Mouse (Mus musculus) layer of hippocampus, postnatal 25 days (tissue): Measurements from ENCODE around the gene Yipf2. TPM values are rescaled to one million over a fixed set of nuclear protein-coding genes. Genes with fewer than 3 reads are reported as not detected.
A peak's percentile ranks its signal among the peaks of the same experiment; 100 is the strongest.

Experiments
- DNase-seq, 2 experiments: peaks; one replicate each; pipeline ENCODE4 v3.0.0; 2022; ENCODE audit warnings: mixed read lengths in 2 of 2, low spot score in 1 of 2; ENCODE audit errors: extremely low spot score in 1 of 2
- total RNA-seq, 2 experiments: library from RNA; stranded (reverse); gene quantifications; 2 replicates each; pipeline ENCODE4 v1.2.3; 2021

The Yipf2 gene
- total RNA-seq = 10 to 100 TPM; 17.5 to 18.3 TPM

GRCm38 (mm10) chr9:21592703-21593121, at the start of gene Yipf2, which contains the start of gene Timm29:
Yipf2 (minus strand) TSS chr9:21592828.
Timm29 (plus strand) TSS chr9:21592722.
- DNase-seq = peak; percentile 80 to 83

DNA sequence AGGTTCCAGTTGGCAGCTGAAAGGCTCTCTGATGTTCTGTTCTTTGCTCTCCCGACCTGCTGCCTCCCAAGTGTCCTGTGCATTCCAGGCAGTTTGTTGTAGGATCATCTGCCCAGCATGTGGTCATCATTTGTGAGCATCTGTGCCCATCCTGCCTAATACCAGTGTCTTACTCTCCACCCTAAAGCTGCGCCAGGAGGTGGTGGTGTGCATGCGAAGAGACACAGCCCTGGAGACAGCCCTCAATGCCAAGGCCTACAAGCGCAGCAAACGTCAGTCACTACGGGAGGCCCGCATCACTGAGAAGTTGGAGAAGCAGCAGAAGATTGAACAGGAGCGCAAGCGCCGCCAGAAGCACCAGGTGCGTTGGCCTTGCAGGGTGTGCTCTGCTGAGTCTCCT, 46.4 kb upstream of the Yipf2 start:
- DNase-seq = no peak

DNA sequence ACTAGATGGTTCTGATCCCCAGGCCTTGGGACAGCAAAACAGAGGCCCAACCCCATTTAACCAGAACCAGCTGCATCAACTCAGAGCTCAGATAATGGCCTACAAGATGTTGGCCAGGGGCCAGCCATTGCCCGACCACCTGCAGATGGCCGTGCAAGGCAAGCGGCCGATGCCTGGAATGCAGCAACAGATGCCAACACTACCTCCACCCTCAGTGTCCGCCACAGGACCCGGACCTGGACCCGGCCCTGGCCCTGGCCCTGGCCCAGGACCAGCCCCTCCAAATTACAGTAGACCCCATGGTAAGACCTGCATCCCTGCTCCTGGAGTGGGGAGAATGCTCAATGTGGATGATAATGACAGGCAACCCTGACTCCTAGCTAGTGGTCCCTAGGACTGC, 43.0 kb upstream of the Yipf2 start:
- DNase-seq = no peak

GRCm38 (mm10) chr9:21633106-21633505, 40.5 kb upstream of the Yipf2 start:
- DNase-seq = no peak

DNA sequence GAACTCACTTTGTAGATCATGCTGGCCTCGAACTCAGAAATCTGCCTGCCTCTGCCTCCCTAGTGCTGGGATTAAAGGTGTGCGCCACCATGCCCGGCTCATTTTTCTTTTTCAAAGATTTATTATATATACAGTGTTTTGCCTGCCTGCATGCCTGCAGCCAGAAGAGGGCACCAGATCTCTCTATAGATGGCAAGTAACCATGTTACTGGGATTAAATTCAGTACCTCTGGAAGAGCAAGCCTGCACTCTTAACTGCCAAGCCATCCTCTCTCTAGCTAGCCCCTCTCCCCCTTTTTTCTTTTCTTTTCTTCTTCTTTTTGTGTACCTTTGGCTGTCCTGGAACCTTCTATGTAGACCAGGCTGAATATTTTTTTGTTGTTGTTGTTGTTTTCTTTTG, 38.0 kb upstream of the Yipf2 start:
- peak in 1 of 2 experiments; percentile 55 for DNase-seq

DNA sequence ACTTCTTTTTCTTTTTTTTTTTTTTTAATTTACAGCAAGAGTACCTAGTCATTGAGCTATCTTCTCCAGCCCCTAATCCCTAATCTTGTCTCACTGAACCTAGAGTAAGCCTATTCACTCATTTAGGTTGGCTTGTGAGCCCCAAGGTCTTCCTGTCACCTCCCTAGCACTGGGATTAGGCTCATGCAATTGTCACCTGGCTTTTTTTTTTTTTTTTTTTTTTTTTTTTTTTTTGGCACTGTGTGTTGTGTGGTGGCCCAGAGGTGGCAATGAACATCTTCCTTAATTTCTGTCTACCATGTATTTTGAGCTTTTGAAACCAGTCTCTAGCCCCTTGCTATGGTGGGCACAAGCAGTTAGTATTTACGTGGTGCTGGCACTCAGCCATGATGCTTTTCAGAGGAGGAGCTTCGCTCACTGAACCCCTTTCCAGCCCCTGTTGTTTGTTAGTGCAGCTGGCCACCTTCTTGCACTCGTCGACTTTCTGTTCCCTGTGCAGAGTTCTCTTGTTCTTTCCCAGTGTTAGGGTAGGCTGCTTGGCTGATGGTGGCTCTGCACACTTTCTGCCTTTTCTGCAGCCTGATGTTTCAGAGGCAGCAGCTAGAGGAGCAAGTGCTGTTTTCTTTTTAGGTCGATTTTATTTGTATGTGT, 34.6 kb upstream of the Yipf2 start:
- no peak for DNase-seq

DNA sequence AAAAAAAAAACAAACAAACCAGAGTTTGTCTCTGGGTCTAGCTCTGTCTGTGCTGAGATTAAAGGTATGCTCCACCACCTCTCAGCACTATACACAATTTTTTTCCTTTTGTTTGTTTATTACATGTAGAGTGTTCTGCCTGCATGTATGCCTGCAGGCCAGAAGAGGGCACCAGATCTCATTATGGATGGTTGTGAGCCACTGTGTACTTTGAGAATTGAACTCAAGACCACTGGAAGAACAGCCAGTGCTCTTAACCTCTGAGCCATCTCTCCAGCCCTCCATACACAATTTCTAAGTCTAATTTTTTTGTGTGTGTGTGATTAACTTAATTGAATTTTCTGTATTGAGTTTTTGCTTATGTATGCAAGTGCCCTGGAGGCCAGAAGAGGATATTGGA, 33.9 kb upstream of the Yipf2 start:
- DNase-seq = no peak

DNA sequence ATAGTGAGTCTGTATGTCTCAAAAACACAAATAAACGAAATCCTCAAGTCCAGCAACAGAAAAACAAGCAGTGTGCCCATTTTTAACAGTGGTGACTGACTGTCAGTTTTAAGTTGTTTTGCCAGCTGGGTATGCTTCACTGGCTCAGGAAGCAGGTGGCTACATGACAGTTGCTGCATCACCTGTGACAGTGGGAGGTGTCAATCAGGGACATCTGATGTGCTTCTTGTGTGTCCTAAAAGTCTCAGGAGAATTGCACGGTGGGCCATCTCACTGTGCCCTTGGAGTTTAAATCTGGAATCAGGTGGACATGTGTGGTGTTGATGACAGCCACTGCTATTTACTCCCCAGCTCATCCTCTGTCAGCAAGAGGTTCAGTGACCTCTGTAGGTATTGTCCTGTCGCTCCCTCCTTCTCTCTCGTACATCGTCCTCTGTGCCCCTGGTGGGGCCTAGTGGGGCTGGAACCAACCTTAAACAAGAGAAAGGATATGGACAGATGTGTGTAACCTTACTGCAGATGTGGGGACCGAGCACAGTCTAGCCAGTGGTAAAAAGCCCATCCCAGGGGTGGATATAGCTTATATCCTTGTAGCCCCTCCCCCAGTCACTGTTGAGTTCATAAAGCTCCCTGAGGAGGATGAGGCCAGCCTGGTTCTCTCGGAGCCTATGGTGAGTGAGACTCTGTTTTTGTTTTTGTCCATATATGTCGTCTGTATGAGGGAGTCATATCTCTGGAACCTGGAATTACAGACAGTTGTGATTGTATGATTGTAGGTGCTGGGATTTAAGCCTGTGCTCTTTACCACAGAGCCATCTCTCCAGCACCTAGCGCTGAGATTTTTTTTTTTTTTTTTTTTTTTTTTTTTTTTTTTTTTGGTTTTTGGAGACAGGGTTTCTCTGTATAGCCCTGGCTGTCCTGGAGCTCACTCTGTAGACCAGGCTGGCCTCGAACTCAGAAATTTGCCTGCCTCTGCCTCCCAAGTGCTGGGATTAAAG, 33.0 kb upstream of the Yipf2 start:
- no peak for DNase-seq

DNA sequence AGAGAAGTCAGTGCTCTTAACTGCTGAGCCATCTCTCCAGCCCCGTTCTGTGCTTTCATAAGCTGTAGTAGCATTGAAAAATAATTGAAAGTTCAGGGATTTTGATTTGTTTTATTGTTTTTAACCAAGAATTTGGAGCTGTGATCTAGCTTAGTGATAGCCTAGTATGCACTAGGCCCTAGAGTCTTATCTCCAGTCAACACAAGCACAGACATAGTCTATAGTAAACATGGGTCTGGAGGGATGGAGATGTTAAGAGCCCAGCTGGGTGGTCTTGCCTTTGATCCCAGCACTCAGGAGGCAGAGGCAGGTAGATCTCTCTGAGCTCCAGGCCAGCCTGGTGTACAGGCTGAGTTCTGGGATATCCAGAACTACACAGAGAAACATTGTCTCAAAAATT, 30.0 kb upstream of the Yipf2 start:
- no peak for DNase-seq

GRCm38 (mm10) chr9:21620229-21620628, 27.6 kb upstream of the Yipf2 start:
- no peak for DNase-seq

DNA sequence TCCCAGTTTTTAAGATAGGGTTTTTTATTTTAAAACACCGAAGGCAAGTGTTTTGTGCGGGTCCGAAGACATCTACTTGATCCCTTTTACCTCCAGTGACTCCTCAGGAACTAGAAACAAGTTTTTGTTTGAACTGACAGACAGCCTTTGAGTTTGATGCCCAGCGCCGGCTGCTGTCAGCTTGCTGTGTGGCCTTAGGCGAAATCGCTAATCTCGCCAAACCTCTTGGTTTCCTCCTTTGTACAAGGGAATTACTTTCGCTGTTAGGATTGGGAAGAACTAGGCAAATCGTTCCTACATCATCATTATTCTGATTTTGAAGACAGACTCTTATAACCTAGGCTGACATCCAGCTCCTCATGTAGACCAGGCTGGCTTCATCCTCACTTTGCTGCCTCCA, 24.4 kb upstream of the Yipf2 start:
- no peak for DNase-seq

GRCm38 (mm10) chr9:21616232-21616781, 23.7 kb upstream of the Yipf2 start:
- peak; percentile 76 to 81 for DNase-seq

- DNase-seq = peak; percentile 95 to 97
Observed at GRCm38 (mm10) chr9:21615617-21616231, 23.1 kb upstream of the Yipf2 start, which contains the start of gene Smarca4. Smarca4 (plus strand) TSS chr9:21616169.

DNA sequence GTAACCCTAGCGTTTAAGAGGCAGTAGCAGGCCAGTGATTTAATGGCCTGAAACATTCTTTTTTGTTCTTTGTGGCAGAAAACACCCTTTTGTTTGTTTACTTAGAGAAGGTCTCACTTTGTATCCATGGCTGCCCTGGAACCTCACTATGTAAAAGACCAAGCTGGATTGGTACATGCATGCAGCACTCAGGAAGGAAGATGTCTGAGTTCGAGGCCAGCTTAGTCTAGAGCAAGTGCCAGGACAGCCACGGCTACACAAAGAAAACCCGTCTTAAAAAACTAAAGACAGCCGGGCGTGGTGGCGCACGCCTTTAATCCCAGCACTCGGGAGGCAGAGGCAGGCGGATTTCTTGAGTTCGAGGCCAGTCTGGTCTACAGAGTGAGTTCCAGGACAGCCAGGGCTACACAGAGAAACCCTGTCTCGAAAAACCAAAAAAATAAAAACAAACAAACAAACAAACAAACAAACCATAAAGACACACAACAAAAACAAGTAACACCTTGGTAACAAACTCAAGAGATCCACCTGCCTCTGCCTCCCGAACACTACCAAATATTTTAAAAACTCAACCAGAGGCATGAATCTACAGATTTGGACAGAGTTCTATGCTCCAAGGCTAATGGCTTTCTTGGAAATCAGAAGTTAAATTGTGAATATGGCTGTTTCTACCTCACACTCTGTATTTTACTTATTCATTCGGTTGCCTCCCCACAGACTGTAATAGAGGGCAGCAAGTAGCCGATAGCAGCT, 22.4 kb upstream of the Yipf2 start:
- DNase-seq = no peak

DNA sequence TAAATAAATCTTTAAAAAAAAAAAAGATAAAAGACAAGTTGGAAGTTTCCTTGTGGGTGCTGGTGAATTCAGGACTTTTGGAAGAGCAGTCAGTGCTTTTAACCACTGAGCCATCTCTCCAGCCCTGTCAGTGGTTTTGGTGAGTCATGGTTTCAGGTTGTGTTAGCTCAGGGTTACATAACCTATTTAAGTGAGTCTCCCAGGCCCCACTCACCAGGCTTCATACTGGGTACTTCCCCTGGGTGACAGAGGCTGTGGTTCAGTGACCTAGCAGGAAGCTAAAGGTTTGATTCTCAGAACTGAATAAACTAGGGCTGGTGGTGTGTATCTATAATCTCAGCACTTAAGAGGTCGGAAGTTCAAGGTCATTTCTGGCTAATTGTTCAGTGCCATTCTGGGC, 17.2 kb upstream of the Yipf2 start:
- no peak for DNase-seq

DNA sequence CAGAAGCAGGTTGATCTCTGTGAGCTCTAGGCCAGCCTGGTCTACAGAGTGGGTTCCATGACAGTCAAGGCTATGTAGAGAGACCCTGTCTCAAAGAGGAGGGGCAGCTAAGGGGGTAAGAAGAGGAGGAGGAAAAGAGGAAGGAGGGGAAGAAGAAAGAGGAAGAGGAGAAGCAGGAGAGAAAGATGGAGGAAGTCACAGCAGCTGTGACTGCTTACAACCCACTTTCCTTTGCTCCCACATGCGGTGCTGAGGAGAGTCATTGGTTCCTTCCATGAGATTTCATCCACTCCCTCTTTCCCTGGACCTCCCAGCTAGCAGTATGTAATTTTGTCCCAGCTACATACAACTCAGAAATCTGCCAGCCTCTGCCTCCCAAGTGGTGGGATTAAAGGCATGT, 14.0 kb upstream of the Yipf2 start:
- no peak for DNase-seq

DNA sequence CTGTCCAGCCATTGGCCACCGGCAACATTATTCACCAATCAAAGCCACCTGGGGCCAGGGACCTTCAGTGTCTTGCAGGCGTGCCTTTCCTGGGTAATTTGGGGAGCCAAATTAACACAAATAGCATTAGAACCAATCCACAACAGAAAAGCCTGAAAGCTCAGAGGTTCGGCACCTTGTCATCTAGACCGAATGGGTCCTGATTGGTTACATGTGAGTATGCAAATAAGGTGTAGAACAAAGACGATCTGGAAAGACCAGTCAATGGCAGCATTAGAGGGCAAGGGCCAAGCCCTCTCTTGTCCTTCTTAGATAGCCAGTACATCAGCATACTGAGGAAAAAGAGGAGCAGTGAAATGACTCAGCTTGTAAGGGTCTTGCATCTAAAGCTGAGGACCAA, 13.2 kb upstream of the Yipf2 start:
- DNase-seq = no peak

GRCm38 (mm10) chr9:21604119-21604518, 11.5 kb upstream of the Yipf2 start:
- DNase-seq = no peak

DNA sequence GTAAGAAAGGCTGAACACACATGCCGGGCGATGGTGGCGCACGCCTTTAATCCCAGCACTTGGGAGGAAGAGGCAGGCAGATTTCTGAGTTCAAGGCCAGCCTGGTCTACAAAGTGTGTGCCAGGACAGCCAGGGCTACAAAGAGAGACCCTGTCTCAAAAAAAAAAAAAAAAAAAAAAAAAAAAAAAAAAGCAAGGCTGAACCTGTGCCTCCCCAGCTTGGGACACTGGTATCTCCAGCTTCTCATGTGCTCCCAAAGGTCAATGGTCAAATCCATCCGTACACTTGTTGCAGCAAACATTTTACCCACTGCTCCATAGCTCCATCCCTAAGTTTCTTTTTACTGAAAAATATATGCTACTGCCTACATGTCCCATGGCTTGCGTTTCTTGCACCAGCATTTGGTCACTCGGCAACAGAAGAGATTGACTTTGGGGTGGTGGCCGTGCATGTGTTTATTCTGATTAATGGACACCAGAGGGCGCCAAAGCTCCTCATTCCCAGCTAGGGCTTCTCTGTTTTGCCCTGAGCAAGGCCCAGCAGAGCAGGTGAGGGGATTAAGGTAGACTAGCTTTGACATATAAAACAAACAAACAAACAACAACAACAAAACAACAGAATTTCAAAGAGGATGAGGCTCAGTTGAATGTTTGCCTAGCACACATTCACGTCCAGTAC, 9.2 kb upstream of the Yipf2 start:
- peak; percentile 29 to 69 for DNase-seq
